Comparison of ENCODE assay signal across 18 mouse cellular contexts in genomic region chr12:116293599-116294292, GRCm38 (mm10). TPM values are rescaled to one million over a fixed set of nuclear protein-coding genes. Genes with fewer than 3 reads are reported as not detected.
A peak's percentile ranks its signal among the peaks of the same experiment; 100 is the strongest.
DNase-seq lines count a peak whose midpoint lies in the region; ATAC-seq and TF ChIP-seq lines count a peak whose summit lies in the region.
"Had no signal": no experiment of that assay in that cellular context is flagged by ENCODE, and none has a peak within 500 bp of the region (broad histone marks: within the 10 kb centered on the region; RNA-seq: fewer than 3 reads in every experiment).

No protein-coding gene starts in this region.

- no peak for ATAC-seq in heart, embryonic 11.5 days (replicated peaks; ENCODE audit: insufficient number of reproducible peaks, low FRiP score, low TSS enrichment)
- ATAC-seq in lung, postnatal 0 days: no peak
- ATAC-seq: midbrain, embryonic 16.5 days had no signal

- no peak overlapping the region for H3K9ac ChIP-seq in heart, embryonic 11.5 days (ENCODE audit: low read depth, low read length)
- H3K9ac ChIP-seq in lung, postnatal 0 days (replicated peaks; ENCODE audit: low read depth): no peak overlapping the region
- H3K9ac ChIP-seq: hindbrain, embryonic 15.5 days; liver, embryonic 14.5 days; neural tube, embryonic 13.5 days had no signal

- no peak for TF ChIP-seq CTCF in lung, postnatal 0 days (IDR thresholded peaks at IDR 0.05)
- TF ChIP-seq CTCF in lung, adult 2 months (IDR thresholded peaks at IDR 0.05; ENCODE audit: insufficient read depth, low read length): no peak

- no peaks in the 10 kb centered on the region for H3K36me3 ChIP-seq in heart, embryonic 11.5 days (ENCODE audit: control insufficient read depth, insufficient read depth, low read length)
- no peaks in the 10 kb centered on the region for H3K36me3 ChIP-seq in lung, postnatal 0 days (ENCODE audit: insufficient read depth, low read length)
- no peaks in the 10 kb centered on the region for H3K36me3 ChIP-seq in midbrain, embryonic 10.5 days
- H3K36me3 ChIP-seq: hindbrain, embryonic 15.5 days; neural tube, embryonic 13.5 days had no signal

- H3K9me3 ChIP-seq in heart, embryonic 11.5 days (replicated peaks; ENCODE audit: control insufficient read depth, low read length): no peaks in the 10 kb centered on the region
- H3K9me3 ChIP-seq in lung, postnatal 0 days (ENCODE audit: low read length): no peaks in the 10 kb centered on the region
- no peaks in the 10 kb centered on the region for H3K9me3 ChIP-seq in midbrain, embryonic 10.5 days (replicated peaks)
- H3K9me3 ChIP-seq: hindbrain, embryonic 15.5 days; neural tube, embryonic 13.5 days had no signal

- no peaks in the 10 kb centered on the region for H3K4me1 ChIP-seq in heart, embryonic 11.5 days (ENCODE audit: control insufficient read depth, insufficient read depth, low read length)
- H3K4me1 ChIP-seq in lung, postnatal 0 days (ENCODE audit: insufficient read depth, low read depth, low read length): no peaks in the 10 kb centered on the region
- H3K4me1 ChIP-seq in lung, adult 2 months (ENCODE audit: control insufficient read depth, insufficient read depth, low read length): peaks cover 2% of the 10 kb centered on the region; the same call in 1 of the 2 replicates
- no peaks in the 10 kb centered on the region for H3K4me1 ChIP-seq in midbrain, embryonic 10.5 days
- H3K4me1 ChIP-seq: hindbrain, embryonic 15.5 days; neural tube, embryonic 13.5 days had no signal

- no peak for TF ChIP-seq POLR2A in lung, adult 2 months (IDR thresholded peaks at IDR 0.05; ENCODE audit: borderline replicate concordance, extremely low read depth, low read depth, low read length)

- no peak overlapping the region for H3K4me3 ChIP-seq in heart, embryonic 11.5 days (ENCODE audit: low read depth, low read length)
- no peak overlapping the region for H3K4me3 ChIP-seq in lung, postnatal 0 days (ENCODE audit: low read depth, low read length)
- H3K4me3 ChIP-seq in lung, adult 2 months (replicated peaks; ENCODE audit: extremely low read depth, low read depth, low read length): no peak overlapping the region
- H3K4me3 ChIP-seq in midbrain, embryonic 10.5 days: no peak overlapping the region
- H3K4me3 ChIP-seq: erythroblast, embryonic 14.5 days; hindbrain, embryonic 15.5 days; neural tube, embryonic 13.5 days had no signal

- H3K27me3 ChIP-seq in heart, embryonic 11.5 days (ENCODE audit: control insufficient read depth, insufficient read depth, low read length): no peaks in the 10 kb centered on the region
- H3K27me3 ChIP-seq in lung, postnatal 0 days (replicated peaks; ENCODE audit: insufficient read depth, low read length): no peaks in the 10 kb centered on the region
- H3K27me3 ChIP-seq in midbrain, embryonic 10.5 days (ENCODE audit: low read depth, poor library complexity, severe bottlenecking): no peaks in the 10 kb centered on the region
- H3K27me3 ChIP-seq: hindbrain, embryonic 15.5 days; neural tube, embryonic 13.5 days had no signal

- no peak overlapping the region for H3K27ac ChIP-seq in heart, embryonic 11.5 days (ENCODE audit: low read depth, low read length)
- no peak overlapping the region for H3K27ac ChIP-seq in lung, postnatal 0 days (ENCODE audit: low read length)
- H3K27ac ChIP-seq in midbrain, embryonic 10.5 days (replicated peaks): no peak overlapping the region
- H3K27ac ChIP-seq: hindbrain, embryonic 15.5 days; liver, embryonic 14.5 days; neural tube, embryonic 13.5 days had no signal

- 0 out of 2 replicates have a peak, but pooled peaks have one; percentile 21 for TF ChIP-seq EP300 in lung, postnatal 0 days (IDR thresholded peaks at IDR 0.05)

- 78% methylated on average over 4 of the region's 4 CpGs for WGBS in heart, embryonic 11.5 days (ENCODE audit: insufficient replicate concordance)
- 58% methylated on average over 4 of the region's 4 CpGs for whole genome bisulfite sequencing in lung, postnatal 0 days
- 45% methylated on average over 4 of the region's 4 CpGs for WGBS in lung, adult 2 months
- 85% methylated on average over 4 of the region's 4 CpGs for WGBS in midbrain, embryonic 10.5 days

- peak; percentile 27 to 30 for DNase-seq in heart, adult 9 months (ENCODE audit: low spot score in 2 of 2)
- peak; percentile 49 for DNase-seq in lung, postnatal 0 days (ENCODE audit: low spot score)
- no peak for DNase-seq in lung, adult 2 months
- peak; percentile 60 for DNase-seq in NIH3T3 (ENCODE audit: low read depth)
- DNase-seq in skeletal muscle tissue, adult 2 months (ENCODE audit: low read depth, low spot score): peak; percentile 15
- DNase-seq in midbrain, embryonic 10.5 days (ENCODE audit: low spot score): no peak
- no peak for DNase-seq in spleen, postnatal 10 days (ENCODE audit: low spot score in 2 of 2)
- DNase-seq: cerebellum, adult 18-20 months; lung, postnatal 36 days; thymus, postnatal 25 days had no signal

- no peak overlapping the region for H3K4me2 ChIP-seq in heart, embryonic 11.5 days
- H3K4me2 ChIP-seq in lung, postnatal 0 days (replicated peaks; ENCODE audit: low read depth, low read length): no peak overlapping the region
- H3K4me2 ChIP-seq: hindbrain, embryonic 15.5 days; neural tube, embryonic 13.5 days had no signal

RNA-seq across cellular contexts. Expression of gene Esyt2, which starts 12.8 kb away (rescaled TPM):
- polyA plus RNA-seq in heart, embryonic 11.5 days (2014; fragmentation: Nextera tagmentation; extraction: Ambion mirVana): 15.7 and 16.6 TPM in 2 replicates
- 16.7 and 17.2 TPM in 2 replicates for polyA plus RNA-seq in lung, postnatal 0 days (2015; fragmentation: Nextera tagmentation; extraction: Ambion mirVana)
- 13.9 and 15.0 TPM in 2 replicates for polyA plus RNA-seq in lung, adult 2 months (2012; rRNA removed)
- polyA plus RNA-seq in midbrain, embryonic 10.5 days (2016; fragmentation: Nextera tagmentation; extraction: Ambion mirVana): 12.3 and 13.7 TPM in 2 replicates

RNA-seq across cellular contexts. Expression of gene Gm11027, which starts 18.6 kb away (rescaled TPM):
- not detected in 2 replicates for polyA plus RNA-seq in heart, embryonic 11.5 days (2014; fragmentation: Nextera tagmentation; extraction: Ambion mirVana)
- polyA plus RNA-seq in lung, postnatal 0 days (2015; fragmentation: Nextera tagmentation; extraction: Ambion mirVana): not detected in 2 replicates
- polyA plus RNA-seq in lung, adult 2 months (2012; rRNA removed): not detected in 2 replicates
- polyA plus RNA-seq in midbrain, embryonic 10.5 days (2016; fragmentation: Nextera tagmentation; extraction: Ambion mirVana): not detected in 2 replicates
- polyA plus RNA-seq: erythroblast, embryonic 14.5 days; heart, embryonic 14.5 days; hindbrain, embryonic 15.5 days; kidney, embryonic 16.5 days; liver, embryonic 14.5 days; midbrain, embryonic 16.5 days; neural tube, embryonic 13.5 days had no signal

RNA-seq across cellular contexts. Expression of gene Wdr60, which starts 30.9 kb away (rescaled TPM):
- 7.3 and 9.3 TPM in 2 replicates for polyA plus RNA-seq in heart, embryonic 11.5 days (2014; fragmentation: Nextera tagmentation; extraction: Ambion mirVana)
- 15.4 and 16.6 TPM in 2 replicates for polyA plus RNA-seq in lung, postnatal 0 days (2015; fragmentation: Nextera tagmentation; extraction: Ambion mirVana)
- 5.7 and 7.5 TPM in 2 replicates for polyA plus RNA-seq in lung, adult 2 months (2012; rRNA removed)
- 13.1 and 17.0 TPM in 2 replicates for polyA plus RNA-seq in midbrain, embryonic 10.5 days (2016; fragmentation: Nextera tagmentation; extraction: Ambion mirVana)

Comparison
In these comparisons a context has a peak if more than half of its experiments do, and no peak if none do; other contexts are left out.
1. DNase-seq: peak in heart, adult 9 months (2 of 2), lung, postnatal 0 days (single experiment), NIH3T3 (single experiment) and skeletal muscle tissue, adult 2 months (single experiment); none in lung, adult 2 months (single experiment), midbrain, embryonic 10.5 days (single experiment) and spleen, postnatal 10 days (0 of 2).